ENCODE assay signal across 17 mouse cellular contexts in genomic region chr12:80944204-80944603, GRCm38 (mm10). TPM values are rescaled to one million over a fixed set of nuclear protein-coding genes. Genes with fewer than 3 reads are reported as not detected.
DNase-seq lines count a peak whose midpoint lies in the region; ATAC-seq lines count a peak whose summit lies in the region.
"Had no signal": no experiment of that assay in that cellular context is flagged by ENCODE, and none has a peak within 500 bp of the region (broad histone marks: within the 10 kb centered on the region; RNA-seq: fewer than 3 reads in every experiment).

No protein-coding gene starts in this region.

- H3K4me3 ChIP-seq in forebrain, embryonic 15.5 days = no peak overlapping the region
- H3K4me3 ChIP-seq in forebrain, embryonic 16.5 days (replicated peaks; ENCODE audit: low read length) = no peak overlapping the region
- no peak overlapping the region for H3K4me3 ChIP-seq in midbrain, embryonic 11.5 days (ENCODE audit: low read depth, low read length)
- no peak overlapping the region for H3K4me3 ChIP-seq in midbrain, embryonic 10.5 days
- peak overlapping the region; percentile 94 for H3K4me3 ChIP-seq in liver, embryonic 16.5 days (ENCODE audit: low read depth, low read length)

- H3K27me3 ChIP-seq in forebrain, embryonic 15.5 days = no peaks in the 10 kb centered on the region
- H3K27me3 ChIP-seq in forebrain, embryonic 16.5 days (replicated peaks; ENCODE audit: control insufficient read depth, insufficient read depth, low read length) = no peaks in the 10 kb centered on the region
- no peaks in the 10 kb centered on the region for H3K27me3 ChIP-seq in midbrain, embryonic 11.5 days (ENCODE audit: control insufficient read depth, insufficient read depth, low read length)
- H3K27me3 ChIP-seq in midbrain, embryonic 10.5 days (ENCODE audit: low read depth, poor library complexity, severe bottlenecking) = no peaks in the 10 kb centered on the region
- no peaks in the 10 kb centered on the region for H3K27me3 ChIP-seq in liver, embryonic 16.5 days (ENCODE audit: control insufficient read depth, insufficient read depth, low read depth, low read length)
- H3K27me3 ChIP-seq: heart, embryonic 15.5 days; hindbrain, embryonic 15.5 days had no signal

- no peaks in the 10 kb centered on the region for H3K9me3 ChIP-seq in forebrain, embryonic 15.5 days
- H3K9me3 ChIP-seq in forebrain, embryonic 16.5 days (ENCODE audit: control insufficient read depth, low read length) = no peaks in the 10 kb centered on the region
- no peaks in the 10 kb centered on the region for H3K9me3 ChIP-seq in midbrain, embryonic 11.5 days (ENCODE audit: control insufficient read depth, low read length)
- H3K9me3 ChIP-seq in midbrain, embryonic 10.5 days (replicated peaks) = no peaks in the 10 kb centered on the region
- no peaks in the 10 kb centered on the region for H3K9me3 ChIP-seq in liver, embryonic 16.5 days (replicated peaks; ENCODE audit: control insufficient read depth, low read length)
- H3K9me3 ChIP-seq: heart, embryonic 15.5 days; hindbrain, embryonic 15.5 days had no signal

- no peak overlapping the region for H3K27ac ChIP-seq in forebrain, embryonic 15.5 days (replicated peaks)
- H3K27ac ChIP-seq in forebrain, embryonic 16.5 days (ENCODE audit: low read length) = no peak overlapping the region
- no peak overlapping the region for H3K27ac ChIP-seq in midbrain, embryonic 11.5 days (ENCODE audit: low read depth, low read length)
- no peak overlapping the region for H3K27ac ChIP-seq in midbrain, embryonic 10.5 days (replicated peaks)
- peak overlapping the region; percentile 97 for H3K27ac ChIP-seq in liver, embryonic 16.5 days (ENCODE audit: low read length)

- H3K9ac ChIP-seq in forebrain, embryonic 15.5 days (replicated peaks) = no peak overlapping the region
- H3K9ac ChIP-seq in forebrain, embryonic 16.5 days (replicated peaks; ENCODE audit: low read depth, low read length) = no peak overlapping the region
- no peak overlapping the region for H3K9ac ChIP-seq in midbrain, embryonic 11.5 days (ENCODE audit: low read length)
- peak overlapping the region; percentile 36 for H3K9ac ChIP-seq in liver, embryonic 16.5 days (ENCODE audit: low read depth, low read length)

- 0 out of 2 replicates have a peak overlapping the region, but pooled peaks have one; percentile 45 for H3K4me2 ChIP-seq in forebrain, embryonic 15.5 days (replicated peaks)
- H3K4me2 ChIP-seq in forebrain, embryonic 16.5 days (ENCODE audit: low read length) = no peak overlapping the region
- H3K4me2 ChIP-seq in midbrain, embryonic 11.5 days = 0 out of 2 replicates have a peak overlapping the region, but pooled peaks have one; percentile 69
- H3K4me2 ChIP-seq in liver, embryonic 16.5 days (ENCODE audit: low read depth, low read length) = peak overlapping the region; percentile 50

- WGBS in forebrain, embryonic 15.5 days = 97% methylated on average over 4 of the region's 4 CpGs
- WGBS in forebrain, embryonic 16.5 days = 94% methylated on average over 4 of the region's 4 CpGs
- WGBS in midbrain, embryonic 11.5 days = 88% methylated on average over 4 of the region's 4 CpGs
- WGBS in midbrain, embryonic 10.5 days = 98% methylated on average over 4 of the region's 4 CpGs
- 49% methylated on average over 4 of the region's 4 CpGs for WGBS in liver, embryonic 16.5 days (ENCODE audit: insufficient replicate concordance)

- peaks cover 8% of the 10 kb centered on the region for H3K4me1 ChIP-seq in forebrain, embryonic 15.5 days
- peaks cover 14% of the 10 kb centered on the region for H3K4me1 ChIP-seq in forebrain, embryonic 16.5 days (replicated peaks; ENCODE audit: control insufficient read depth, insufficient read depth, low read length)
- H3K4me1 ChIP-seq in midbrain, embryonic 11.5 days (ENCODE audit: control insufficient read depth, insufficient read depth, low read length) = peaks cover 4% of the 10 kb centered on the region; the same call in 1 of the 2 replicates
- peaks cover 11% of the 10 kb centered on the region for H3K4me1 ChIP-seq in midbrain, embryonic 10.5 days
- peaks cover 60% of the 10 kb centered on the region for H3K4me1 ChIP-seq in liver, embryonic 16.5 days (ENCODE audit: control insufficient read depth, low read depth, low read length)

- DNase-seq in midbrain, embryonic 11.5 days (ENCODE audit: low spot score, missing footprints) = peak; percentile 59
- no peak for DNase-seq in midbrain, embryonic 10.5 days (ENCODE audit: low spot score)
- peak; percentile 52 for DNase-seq in NIH3T3 (ENCODE audit: low read depth)
- no peak for DNase-seq in layer of hippocampus, adult 9-10 months (ENCODE audit: low spot score)
- no peak for DNase-seq in layer of hippocampus, postnatal 10 days (ENCODE audit: low spot score in 2 of 2)
- DNase-seq: adrenal gland, postnatal 36 days; gastrocnemius, postnatal 36 days; kidney, adult 2 months; lung, adult 18-20 months had no signal

- no peak for ATAC-seq in forebrain, embryonic 15.5 days (replicated peaks)
- ATAC-seq in forebrain, embryonic 16.5 days = no peak
- no peak for ATAC-seq in midbrain, embryonic 11.5 days (ENCODE audit: low FRiP score)
- ATAC-seq in liver, embryonic 16.5 days (ENCODE audit: low read depth) = no peak

- H3K36me3 ChIP-seq in forebrain, embryonic 15.5 days = peaks cover 20% of the 10 kb centered on the region
- H3K36me3 ChIP-seq in forebrain, embryonic 16.5 days (ENCODE audit: control insufficient read depth, insufficient read depth) = peaks cover 17% of the 10 kb centered on the region
- H3K36me3 ChIP-seq in midbrain, embryonic 11.5 days (ENCODE audit: control insufficient read depth, insufficient read depth, low read length) = peaks cover 12% of the 10 kb centered on the region
- H3K36me3 ChIP-seq in midbrain, embryonic 10.5 days = peaks cover 29% of the 10 kb centered on the region
- peaks cover 26% of the 10 kb centered on the region for H3K36me3 ChIP-seq in liver, embryonic 16.5 days (ENCODE audit: control insufficient read depth, insufficient read depth)

RNA-seq across cellular contexts. Expression of gene Srsf5, which starts 1.1 kb away (rescaled TPM):
- 481 and 491 TPM in 2 replicates for polyA plus RNA-seq in forebrain, embryonic 15.5 days (2015; fragmentation: Nextera tagmentation; extraction: Ambion mirVana)
- polyA plus RNA-seq in forebrain, embryonic 16.5 days (2015; fragmentation: Nextera tagmentation; extraction: Ambion mirVana) = 478 and 525 TPM in 2 replicates
- 444 and 504 TPM in 2 replicates for polyA plus RNA-seq in midbrain, embryonic 11.5 days (2014; fragmentation: Nextera tagmentation; extraction: Ambion mirVana)
- polyA plus RNA-seq in midbrain, embryonic 10.5 days (2016; fragmentation: Nextera tagmentation; extraction: Ambion mirVana) = 505 and 561 TPM in 2 replicates
- polyA plus RNA-seq in liver, embryonic 16.5 days (2015; fragmentation: Nextera tagmentation; extraction: Ambion mirVana) = 273 and 294 TPM in 2 replicates
- 100 to 1,000 TPM; 399 to 525 TPM for total RNA-seq in layer of hippocampus, postnatal 10 days (2021)

RNA-seq across cellular contexts. Expression of gene Slc10a1, which starts 24.3 kb away (rescaled TPM):
- polyA plus RNA-seq in forebrain, embryonic 15.5 days (2015; fragmentation: Nextera tagmentation; extraction: Ambion mirVana) = 0.61 and 0.83 TPM in 2 replicates
- 0.39 and 0.58 TPM in 2 replicates for polyA plus RNA-seq in forebrain, embryonic 16.5 days (2015; fragmentation: Nextera tagmentation; extraction: Ambion mirVana)
- polyA plus RNA-seq in midbrain, embryonic 11.5 days (2014; fragmentation: Nextera tagmentation; extraction: Ambion mirVana) = 0.26 and 0.44 TPM in 2 replicates
- polyA plus RNA-seq in midbrain, embryonic 10.5 days (2016; fragmentation: Nextera tagmentation; extraction: Ambion mirVana) = 0.32 and 0.70 TPM in 2 replicates
- 27.0 and 39.5 TPM in 2 replicates for polyA plus RNA-seq in liver, embryonic 16.5 days (2015; fragmentation: Nextera tagmentation; extraction: Ambion mirVana)
- not detected for total RNA-seq in layer of hippocampus, postnatal 10 days (2021)
- total RNA-seq: adrenal gland, postnatal 36 days; gastrocnemius, postnatal 36 days; megakaryocyte, adult 5-6 weeks had no signal
- polyA plus RNA-seq: frontal cortex, adult 2 months; large intestine, adult 2 months had no signal

Comparison
In these comparisons a context has a peak if more than half of its experiments do, and no peak if none do; other contexts are left out.
1. DNase-seq: peak in midbrain, embryonic 11.5 days (single experiment) and NIH3T3 (single experiment); none in midbrain, embryonic 10.5 days (single experiment), layer of hippocampus, adult 9-10 months (single experiment) and layer of hippocampus, postnatal 10 days (0 of 2).
2. RNA of gene Slc10a1, which starts 24.3 kb away (polyA plus RNA-seq): 27.0 to 39.5 TPM in liver, embryonic 16.5 days; 0.61 to 0.83 TPM in forebrain, embryonic 15.5 days, 0.39 to 0.58 TPM in forebrain, embryonic 16.5 days, 0.26 to 0.44 TPM in midbrain, embryonic 11.5 days and 0.32 to 0.70 TPM in midbrain, embryonic 10.5 days; every median in the first group is over 10 times any median in the second.